Mouse (Mus musculus) midbrain, embryonic 12.5 days (tissue): ENCODE data around the gene Smc3. TPM values are rescaled to one million over a fixed set of nuclear protein-coding genes. Genes with fewer than 3 reads are reported as not detected.

Experiments
- ATAC-seq: fragments of 200-750 bp; cut with Nextera tagmentation; 2 replicates; pipeline ENCODE4 v1.8.0; 2017; ENCODE audit warnings: low read depth, moderate TSS enrichment, moderate library complexity; ENCODE audit not compliant: low FRiP score
- H3K27ac ChIP-seq: fragments of 300-500 bp; sonication (generic); replicated peaks from 2 replicates; pipeline ENCODE4 v1.5.1; 2016; ENCODE audit warnings: mild to moderate bottlenecking
- H3K27me3 ChIP-seq: fragments of 300-500 bp; sonication (generic); 2 replicates; pipeline ENCODE4 v1.6.1; 2016; ENCODE audit warnings: mild to moderate bottlenecking
- H3K36me3 ChIP-seq: fragments of 300-500 bp; sonication (generic); 2 replicates; pipeline ENCODE4 v1.6.1; 2016
- H3K4me1 ChIP-seq: fragments of 300-500 bp; sonication (generic); 2 replicates; pipeline ENCODE4 v1.6.1; 2016
- H3K4me2 ChIP-seq: fragments of 300-500 bp; sonication (generic); replicated peaks from 2 replicates; pipeline ENCODE4 v1.6.1; 2016; ENCODE audit warnings: mild to moderate bottlenecking, moderate library complexity
- H3K4me3 ChIP-seq: fragments of 300-500 bp; sonication (generic); 2 replicates; pipeline ENCODE4 v1.5.1; 2016; ENCODE audit warnings: mild to moderate bottlenecking
- H3K9ac ChIP-seq: fragments of 300-500 bp; sonication (generic); replicated peaks from 2 replicates; pipeline ENCODE4 v1.6.1; 2016; ENCODE audit warnings: mild to moderate bottlenecking, moderate library complexity
- H3K9me3 ChIP-seq: fragments of 300-500 bp; sonication (generic); 2 replicates; pipeline ENCODE4 v1.6.1; 2016; ENCODE audit warnings: mild to moderate bottlenecking
- WGBS: fragments of 180-500 bp; shearing (Covaris S2); methylation state at CpG from one replicate; pipeline ENCODE4 v1.1.7; 2016; 5-methylcytosine and 5-hydroxymethylcytosine counted together
- polyA plus RNA-seq: library from polyadenylated mRNA; unstranded; fragments of >200 nt; fragmentation: Nextera tagmentation; extraction: Ambion mirVana; gene quantifications from 2 replicates; pipeline ENCODE4 v1.2.1, GENCODE M21; 2016

Smc3 gene
- polyA plus RNA-seq, 1 experiment from 2014 or later = 80.7 TPM

- no peak overlapping the region for H3K27ac ChIP-seq
- H3K27me3 ChIP-seq = peaks cover 49% of the 10 kb centered on the region
- H3K4me2 ChIP-seq = no peak overlapping the region
- no peaks in the 10 kb centered on the region for H3K9me3 ChIP-seq
- ATAC-seq = no peak
- H3K36me3 ChIP-seq = no peaks in the 10 kb centered on the region
- peaks cover 23% of the 10 kb centered on the region for H3K4me1 ChIP-seq
- no peak overlapping the region for H3K4me3 ChIP-seq
- WGBS = 82% methylated on average over 7 of the region's 7 CpGs
- no peak overlapping the region for H3K9ac ChIP-seq
Measured at GRCm38 (mm10) chr19:53679981-53680380, 79.8 kb downstream of the Smc3 start.

- ATAC-seq = no peak
- H3K4me2 ChIP-seq = no peak overlapping the region
- no peaks in the 10 kb centered on the region for H3K9me3 ChIP-seq
- no peaks in the 10 kb centered on the region for H3K36me3 ChIP-seq
- no peak overlapping the region for H3K4me3 ChIP-seq
- WGBS = 39% methylated on average over 8 of the region's 8 CpGs
- peaks cover 9% of the 10 kb centered on the region for H3K4me1 ChIP-seq
- no peak overlapping the region for H3K27ac ChIP-seq
- peaks cover 25% of the 10 kb centered on the region for H3K27me3 ChIP-seq
- no peak overlapping the region for H3K9ac ChIP-seq
Measured at GRCm38 (mm10) chr19:53682427-53682826, 82.2 kb downstream of the Smc3 start.

GRCm38 (mm10) chr19:53687592-53687991 is 87.4 kb downstream of the Smc3 start:
- H3K27ac ChIP-seq = no peak overlapping the region
- H3K9ac ChIP-seq = no peak overlapping the region
- no peak for ATAC-seq
- no peak overlapping the region for H3K4me3 ChIP-seq
- peaks cover 4% of the 10 kb centered on the region; the same call in 1 of the 2 replicates for H3K4me1 ChIP-seq
- WGBS = 83% methylated on average over 5 of the region's 5 CpGs
- H3K27me3 ChIP-seq = peaks cover 4% of the 10 kb centered on the region
- H3K36me3 ChIP-seq = no peaks in the 10 kb centered on the region
- H3K9me3 ChIP-seq = no peaks in the 10 kb centered on the region
- no peak overlapping the region for H3K4me2 ChIP-seq

GRCm38 (mm10) chr19:53690816-53691215 is 90.6 kb downstream of the Smc3 start:
- no peaks in the 10 kb centered on the region for H3K27me3 ChIP-seq
- H3K27ac ChIP-seq = no peak overlapping the region
- no peaks in the 10 kb centered on the region for H3K36me3 ChIP-seq
- no peaks in the 10 kb centered on the region for H3K9me3 ChIP-seq
- no peak overlapping the region for H3K4me2 ChIP-seq
- WGBS = 58% methylated on average over 10 of the region's 10 CpGs
- no peak overlapping the region for H3K4me3 ChIP-seq
- H3K9ac ChIP-seq = no peak overlapping the region
- peaks cover 5% of the 10 kb centered on the region; the same call in 1 of the 2 replicates for H3K4me1 ChIP-seq
- no peak for ATAC-seq

GRCm38 (mm10) chr19:53694020-53694419 is 93.8 kb downstream of the Smc3 start:
- Histone ChIP-seq H3K4me3 (no peak overlapping the region), H3K4me2 (no peak overlapping the region), H3K9ac (no peak overlapping the region), H3K27ac (no peak overlapping the region), H3K9me3 (no peaks in the 10 kb centered on the region), H3K4me1 (peaks cover 23% of the 10 kb centered on the region), H3K36me3 (no peaks in the 10 kb centered on the region), H3K27me3 (no peaks in the 10 kb centered on the region)
- WGBS = 36% methylated on average over 1 of the region's 1 CpGs
- ATAC-seq = no peak

Other genes with a start within 250 kb of the Smc3 start
- gene Gm10197, start 228.6 kb upstream of the Smc3 start, polyA plus RNA-seq = not detected in 2 replicates
- 44.5 and 45.7 TPM in 2 replicates for gene Smndc1, start 209.8 kb upstream of the Smc3 start, polyA plus RNA-seq
- 1.7 and 2.7 TPM in 2 replicates for gene Dusp5, start 71.3 kb upstream of the Smc3 start, polyA plus RNA-seq
- gene Nutf2-ps1, start 11.3 kb upstream of the Smc3 start, polyA plus RNA-seq = 407 and 436 TPM in 2 replicates
- 1.3 and 1.9 TPM in 2 replicates for gene Rbm20, start 76.9 kb downstream of the Smc3 start, polyA plus RNA-seq